Mouse (Mus musculus): Measurements from ENCODE around the gene Zfhx3. TPM values are rescaled to one million over a fixed set of nuclear protein-coding genes. Genes with fewer than 3 reads are reported as not detected.

Zfhx3 gene
- polyA plus RNA-seq, 1 experiment from 2014 or later = 9.2 TPM

DNA sequence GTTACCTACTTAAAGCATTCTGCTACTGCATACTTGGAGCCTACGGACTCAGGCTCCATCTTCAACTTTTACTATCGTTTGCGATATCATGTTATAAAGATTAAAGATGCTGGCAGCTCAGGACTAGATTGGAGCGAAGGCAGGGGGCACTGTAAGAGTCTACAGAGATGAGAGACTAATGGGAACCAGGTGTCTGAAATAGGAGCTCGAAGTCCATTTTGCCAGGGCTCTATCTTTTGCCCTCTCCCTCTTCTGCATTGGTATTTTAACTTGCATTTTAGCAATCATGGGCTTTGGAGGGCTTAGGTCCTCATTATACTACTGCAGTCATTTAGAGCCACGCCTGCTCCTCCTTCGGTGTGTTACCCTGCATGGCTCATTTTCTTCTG is 1035.9 kb downstream of the Zfhx3 start:
- Histone ChIP-seq H3K27me3 (no peaks in the 10 kb centered on the region), H3K4me1 (no peaks in the 10 kb centered on the region), H3K4me3 (replicated peaks) (no peak overlapping the region), H3K27ac (0 out of 2 replicates have a peak overlapping the region, but pooled peaks have one; percentile 6), H3K36me3 (no peaks in the 10 kb centered on the region), H3K9me3 (replicated peaks) (no peaks in the 10 kb centered on the region), H3K9ac (no peak overlapping the region), H3K4me2 (no peak overlapping the region)
- whole genome bisulfite sequencing = 85% methylated on average over 7 of the region's 7 CpGs
- no peak for ATAC-seq (replicated peaks; ENCODE audit: low FRiP score)

DNA sequence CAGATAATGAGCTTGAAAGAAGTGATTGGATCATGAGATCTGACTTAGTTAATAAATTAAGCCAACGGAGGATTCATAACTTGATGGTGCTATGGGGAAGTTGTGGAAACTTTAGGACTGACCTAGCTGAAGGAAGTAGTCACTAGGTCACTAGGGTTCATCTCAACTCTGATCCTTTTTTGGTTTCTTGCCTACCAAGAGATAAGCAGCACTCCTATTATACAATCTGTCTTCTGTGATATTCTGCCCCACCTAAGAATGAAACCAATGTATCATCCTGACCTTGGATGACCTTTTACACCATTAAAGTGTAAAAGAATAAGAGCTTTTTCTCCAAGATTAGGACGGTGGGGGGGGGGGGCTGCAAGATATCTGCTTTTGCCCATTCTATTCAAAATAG is 1042.5 kb downstream of the Zfhx3 start:
- 68% methylated on average over 2 of the region's 2 CpGs for WGBS
- no peak for ATAC-seq (replicated peaks; ENCODE audit: low FRiP score)

GRCm38 (mm10) chr8:108989841-108990240 is 1047.4 kb downstream of the Zfhx3 start:
- WGBS = 80% methylated on average over 5 of the region's 5 CpGs
- Histone ChIP-seq H3K27ac (no peak overlapping the region), H3K4me3 (replicated peaks) (no peak overlapping the region), H3K36me3 (no peaks in the 10 kb centered on the region), H3K27me3 (no peaks in the 10 kb centered on the region), H3K4me1 (no peaks in the 10 kb centered on the region), H3K9ac (no peak overlapping the region), H3K4me2 (no peak overlapping the region), H3K9me3 (replicated peaks) (no peaks in the 10 kb centered on the region)
- no peak for ATAC-seq (replicated peaks; ENCODE audit: low FRiP score)

More for the DNA sequence above, 1042.5 kb downstream of the Zfhx3 start:
- Histone ChIP-seq H3K9me3 (replicated peaks) (no peaks in the 10 kb centered on the region), H3K27ac (no peak overlapping the region), H3K27me3 (no peaks in the 10 kb centered on the region), H3K4me2 (no peak overlapping the region), H3K4me3 (replicated peaks) (no peak overlapping the region), H3K4me1 (no peaks in the 10 kb centered on the region), H3K9ac (no peak overlapping the region), H3K36me3 (no peaks in the 10 kb centered on the region)

GRCm38 (mm10) chr8:108990537-108990936 is 1048.1 kb downstream of the Zfhx3 start:
- no peak overlapping the region for H3K4me3 ChIP-seq (replicated peaks)
- no peak overlapping the region for H3K4me2 ChIP-seq
- H3K27me3 ChIP-seq = no peaks in the 10 kb centered on the region
- WGBS = 73% methylated on average over 6 of the region's 6 CpGs
- no peak overlapping the region for H3K9ac ChIP-seq
- no peaks in the 10 kb centered on the region for H3K4me1 ChIP-seq
- no peak overlapping the region for H3K27ac ChIP-seq
- no peaks in the 10 kb centered on the region for H3K9me3 ChIP-seq (replicated peaks)
- no peak for ATAC-seq (replicated peaks; ENCODE audit: low FRiP score)
- no peaks in the 10 kb centered on the region for H3K36me3 ChIP-seq

- 94% methylated on average over 5 of the region's 5 CpGs for WGBS
These were observed 1049.0 kb downstream of the Zfhx3 start for GRCm38 (mm10) chr8:108991395-108991794.

GRCm38 (mm10) chr8:108993718-108994117 is 1051.3 kb downstream of the Zfhx3 start:
- H3K9me3 ChIP-seq (replicated peaks) = no peaks in the 10 kb centered on the region
- no peak for ATAC-seq (replicated peaks; ENCODE audit: low FRiP score)
- H3K4me1 ChIP-seq = no peaks in the 10 kb centered on the region
- no peaks in the 10 kb centered on the region for H3K27me3 ChIP-seq
- WGBS = 57% methylated on average over 2 of the region's 2 CpGs
- no peak overlapping the region for H3K4me3 ChIP-seq (replicated peaks)
- no peaks in the 10 kb centered on the region for H3K36me3 ChIP-seq
- H3K27ac ChIP-seq = no peak overlapping the region
- no peak overlapping the region for H3K4me2 ChIP-seq
- H3K9ac ChIP-seq = no peak overlapping the region

More at GRCm38 (mm10) chr8:108991395-108991794, 1049.0 kb downstream of the Zfhx3 start:
- no peak for ATAC-seq (replicated peaks; ENCODE audit: low FRiP score)
- Histone ChIP-seq H3K4me2 (no peak overlapping the region), H3K4me3 (replicated peaks) (no peak overlapping the region), H3K36me3 (no peaks in the 10 kb centered on the region), H3K9me3 (replicated peaks) (no peaks in the 10 kb centered on the region), H3K27ac (no peak overlapping the region), H3K27me3 (no peaks in the 10 kb centered on the region), H3K4me1 (no peaks in the 10 kb centered on the region), H3K9ac (no peak overlapping the region)

DNA sequence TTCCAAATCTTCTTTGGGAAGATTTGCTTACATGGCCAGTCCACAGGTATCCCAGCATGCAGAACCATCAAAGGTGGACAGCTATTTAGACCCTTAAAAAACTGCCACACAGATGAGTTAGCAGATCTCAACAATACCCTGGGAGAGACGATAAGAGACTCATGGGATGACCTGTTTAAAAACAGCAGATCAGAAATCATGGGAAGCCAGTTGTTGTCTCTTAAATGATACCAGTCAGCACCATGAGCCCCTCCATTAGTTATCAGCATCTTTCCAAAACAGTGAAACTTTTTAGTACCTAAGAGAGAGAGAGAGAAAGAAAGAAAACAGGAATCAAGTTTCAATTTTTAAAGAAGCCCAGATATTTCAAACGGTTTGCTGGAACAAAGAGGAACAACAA is 1051.7 kb downstream of the Zfhx3 start:
- no peak for ATAC-seq (replicated peaks; ENCODE audit: low FRiP score)
- Histone ChIP-seq H3K27ac (no peak overlapping the region), H3K27me3 (no peaks in the 10 kb centered on the region), H3K36me3 (no peaks in the 10 kb centered on the region), H3K9me3 (replicated peaks) (no peaks in the 10 kb centered on the region), H3K4me3 (replicated peaks) (no peak overlapping the region), H3K9ac (no peak overlapping the region), H3K4me1 (peaks cover 5% of the 10 kb centered on the region; the same call in 1 of the 2 replicates), H3K4me2 (no peak overlapping the region)
- 40% methylated on average over 2 of the region's 2 CpGs for WGBS

DNA sequence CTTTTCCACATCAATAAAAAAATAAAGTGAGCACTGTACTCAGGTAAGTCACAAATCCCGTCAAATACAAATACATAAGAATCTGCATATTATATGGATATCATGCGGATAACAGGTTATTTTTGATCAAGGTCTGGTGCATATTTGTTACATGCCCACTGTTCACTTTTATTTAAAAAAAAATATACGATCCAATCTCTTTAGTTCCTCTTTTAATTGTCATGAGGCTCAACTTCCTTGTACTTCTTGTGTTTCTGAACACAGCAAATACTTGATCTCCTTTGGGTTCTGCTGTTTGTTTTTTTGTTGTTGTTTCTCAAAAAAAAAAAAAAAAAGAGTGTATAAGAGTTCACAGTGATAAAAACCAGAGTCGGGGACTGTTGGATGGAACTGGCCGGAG is 1052.4 kb downstream of the Zfhx3 start:
- Histone ChIP-seq H3K4me2 (no peak overlapping the region), H3K4me3 (replicated peaks) (no peak overlapping the region), H3K27me3 (no peaks in the 10 kb centered on the region), H3K9me3 (replicated peaks) (no peaks in the 10 kb centered on the region), H3K36me3 (no peaks in the 10 kb centered on the region), H3K4me1 (peaks cover 9% of the 10 kb centered on the region), H3K9ac (no peak overlapping the region), H3K27ac (no peak overlapping the region)
- 90% methylated on average over 5 of the region's 5 CpGs for WGBS
- ATAC-seq (replicated peaks; ENCODE audit: low FRiP score) = no peak

- H3K9ac ChIP-seq = no peak overlapping the region
- ATAC-seq (replicated peaks; ENCODE audit: low FRiP score) = no peak
- no peak overlapping the region for H3K4me3 ChIP-seq (replicated peaks)
- H3K4me1 ChIP-seq = peaks cover 9% of the 10 kb centered on the region
- H3K27me3 ChIP-seq = no peaks in the 10 kb centered on the region
- WGBS = 58% methylated on average over 3 of the region's 3 CpGs
- no peaks in the 10 kb centered on the region for H3K36me3 ChIP-seq
- H3K27ac ChIP-seq = no peak overlapping the region
- H3K4me2 ChIP-seq = no peak overlapping the region
- no peaks in the 10 kb centered on the region for H3K9me3 ChIP-seq (replicated peaks)
These were observed 1054.9 kb downstream of the Zfhx3 start for GRCm38 (mm10) chr8:108997334-108997733.

- Histone ChIP-seq H3K36me3 (no peaks in the 10 kb centered on the region), H3K27ac (no peak overlapping the region), H3K9me3 (replicated peaks) (no peaks in the 10 kb centered on the region), H3K4me1 (peaks cover 9% of the 10 kb centered on the region), H3K9ac (no peak overlapping the region), H3K27me3 (no peaks in the 10 kb centered on the region), H3K4me2 (peak overlapping the region; percentile 5; the same call in 1 of the 2 replicates), H3K4me3 (replicated peaks) (no peak overlapping the region)
- ATAC-seq (replicated peaks; ENCODE audit: low FRiP score) = peak; percentile 54; the same call in 1 of the 2 replicates
- WGBS = 57% methylated on average over 15 of the region's 15 CpGs
These were observed 1057.1 kb downstream of the Zfhx3 start for GRCm38 (mm10) chr8:108999297-109000249.

- no peaks in the 10 kb centered on the region for H3K36me3 ChIP-seq
- ATAC-seq (replicated peaks; ENCODE audit: low FRiP score) = no peak
- no peak overlapping the region for H3K4me2 ChIP-seq
These were observed 1058.6 kb downstream of the Zfhx3 start for GRCm38 (mm10) chr8:109001031-109001430.

GRCm38 (mm10) chr8:109001923-109002322 is 1059.5 kb downstream of the Zfhx3 start:
- ATAC-seq (replicated peaks; ENCODE audit: low FRiP score) = no peak
- Histone ChIP-seq H3K27ac (no peak overlapping the region), H3K9me3 (replicated peaks) (no peaks in the 10 kb centered on the region), H3K4me1 (peaks cover 9% of the 10 kb centered on the region), H3K4me2 (no peak overlapping the region), H3K36me3 (no peaks in the 10 kb centered on the region), H3K9ac (no peak overlapping the region), H3K27me3 (no peaks in the 10 kb centered on the region), H3K4me3 (replicated peaks) (no peak overlapping the region)
- WGBS = 82% methylated on average over 5 of the region's 5 CpGs

More at GRCm38 (mm10) chr8:109001031-109001430, 1058.6 kb downstream of the Zfhx3 start:
- Histone ChIP-seq H3K27me3 (no peaks in the 10 kb centered on the region), H3K9ac (no peak overlapping the region), H3K4me3 (replicated peaks) (no peak overlapping the region), H3K27ac (no peak overlapping the region), H3K9me3 (replicated peaks) (no peaks in the 10 kb centered on the region), H3K4me1 (peaks cover 9% of the 10 kb centered on the region)
- WGBS = 89% methylated on average over 9 of the region's 9 CpGs
